Mouse (Mus musculus): ENCODE results near the gene Brca1.

- no peak for TF ChIP-seq CTCF (IDR thresholded peaks at IDR 0.05; ENCODE audit: extremely low read depth, insufficient read depth, low read length)
- TF ChIP-seq POLR2A (IDR thresholded peaks at IDR 0.05; ENCODE audit: extremely low read depth, insufficient read depth, low read length), result no peak
Measured at GRCm38 (mm10) chr11:101468263-101468688, 83.5 kb downstream of the Brca1 start.

All from cortical plate, adult 2 months (tissue).